Mouse (Mus musculus) neutrophil, adult 59 days (primary cell): Measurements from ENCODE around the gene Il31. TPM values are rescaled to one million over a fixed set of nuclear protein-coding genes. Genes with fewer than 3 reads are reported as not detected.

Experiments used
- total RNA-seq, 2 experiments: library from RNA; stranded (reverse); gene quantifications; 1 replicate in 1 of 2; 2 replicates in 1 of 2; pipeline ENCODE4 v1.2.4; 2023

Il31 gene
- total RNA-seq, result not detected

DNA sequence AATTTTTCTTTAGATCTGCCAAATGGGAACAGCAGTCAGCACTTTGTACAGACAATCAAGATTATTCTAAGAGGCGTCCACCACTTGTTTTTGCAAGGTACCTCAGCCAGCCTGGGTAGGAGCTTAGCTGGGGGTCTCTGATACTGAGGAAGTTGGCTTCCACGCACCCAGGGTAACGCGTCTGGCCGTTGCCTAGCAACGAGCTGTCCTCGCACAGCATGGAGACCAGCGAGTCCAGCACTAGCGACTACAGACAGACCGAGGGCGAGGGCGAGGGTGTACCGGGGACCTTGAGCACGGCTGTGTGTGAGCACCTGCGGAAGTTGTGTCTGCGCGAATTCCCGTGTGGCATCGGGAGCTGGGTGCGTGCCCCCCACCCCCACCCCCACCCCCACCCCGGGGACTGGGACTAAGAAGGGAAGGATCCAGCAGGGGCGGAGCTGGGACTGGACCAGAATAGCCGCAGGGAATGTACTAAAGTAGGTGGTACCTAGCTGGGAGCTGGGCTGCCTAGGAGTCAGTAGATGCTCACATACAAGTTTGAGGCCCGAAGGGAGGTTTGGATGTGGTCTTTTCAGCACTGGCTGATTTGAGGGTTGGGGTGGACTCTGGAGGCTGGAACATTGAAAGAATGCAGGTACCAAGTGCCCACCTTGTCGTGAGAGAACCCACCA is at the start of gene Il31, which contains the start of gene Lrrc43:
Gene Il31 (minus strand): TSS at position 378 of the 674 bp plus-strand sequence.
Gene Lrrc43 (plus strand): TSS at position 194 of the 674 bp plus-strand sequence.

DNA sequence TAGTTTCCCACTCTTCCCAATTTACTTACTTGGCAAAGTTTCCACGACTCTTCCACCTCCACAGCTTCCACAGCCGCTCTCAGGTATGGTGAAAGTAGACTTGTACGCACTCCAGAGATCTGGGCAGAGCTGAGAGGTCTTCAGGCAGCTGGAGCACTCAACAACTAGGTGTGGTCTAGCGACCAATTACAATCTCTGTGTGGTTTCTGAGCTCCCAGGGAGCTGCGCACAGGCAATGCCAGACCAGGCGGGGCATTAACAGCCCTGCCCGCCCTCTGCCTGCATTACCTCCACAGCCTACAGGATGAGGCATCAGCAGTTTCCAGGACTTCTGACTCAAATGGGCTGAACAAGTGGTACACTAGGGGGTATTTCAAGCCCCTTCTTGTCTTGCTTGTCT is 36.0 kb upstream of the Il31 start, which contains the start of gene Gm49027:
Gene Gm49027 (minus strand): TSS at position 208 of the 400 bp plus-strand sequence.

DNA sequence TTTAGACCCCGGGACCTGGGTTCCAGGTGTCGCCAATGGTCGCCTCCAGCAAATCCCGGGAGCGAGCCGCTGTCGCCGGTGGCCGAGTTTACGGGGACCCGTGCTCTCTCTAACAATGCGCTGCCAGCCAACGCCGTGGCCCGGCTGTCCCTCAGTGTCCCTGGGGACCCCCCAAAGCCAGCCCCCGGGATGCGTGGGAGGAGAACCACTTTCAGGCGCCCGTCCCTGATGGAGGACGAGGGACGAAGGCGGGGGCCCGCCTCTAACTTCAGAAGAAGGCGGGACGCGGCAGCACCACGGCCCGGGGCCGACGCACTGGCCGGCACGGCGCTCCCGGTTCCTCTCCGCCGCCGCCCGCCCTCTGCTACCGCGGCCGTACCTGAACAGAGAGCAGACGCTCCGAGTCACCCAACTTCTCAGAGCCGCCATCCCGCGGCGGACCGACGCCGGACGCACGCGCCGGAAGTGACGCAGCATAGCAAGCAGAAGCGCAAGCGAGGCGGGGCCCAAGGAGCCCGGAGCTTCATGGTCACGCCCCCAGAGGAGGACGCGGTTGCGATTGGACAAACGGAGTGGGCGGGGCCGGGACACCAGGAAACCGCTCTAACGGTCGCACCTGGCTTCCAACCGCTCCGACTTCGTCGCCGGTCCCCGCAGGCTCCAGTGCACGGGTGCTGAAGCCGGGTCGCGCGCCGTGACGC is 34.6 kb upstream of the Il31 start, which contains the start of gene Diablo:
Gene Diablo (minus strand): TSS at position 485 of the 701 bp plus-strand sequence.

DNA sequence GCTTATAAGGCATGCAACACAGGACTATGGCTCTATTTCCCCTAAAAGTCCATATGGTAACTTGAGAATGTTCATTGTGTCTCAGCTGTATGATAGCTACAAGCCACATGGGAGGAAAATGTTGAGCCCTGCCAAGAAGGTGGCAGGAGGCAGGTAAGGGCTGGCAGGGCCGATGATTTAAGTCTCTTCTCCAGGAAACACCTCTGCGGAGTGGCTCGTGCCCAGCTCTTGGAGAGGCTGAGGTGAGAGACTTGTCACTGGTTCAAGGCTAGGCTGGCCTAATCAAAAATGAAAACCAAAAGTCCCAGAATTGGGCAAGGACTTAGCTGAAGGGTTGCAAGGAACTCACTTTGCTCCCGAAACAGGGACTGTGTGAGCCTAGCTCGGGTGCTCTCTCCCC is 20.9 kb upstream of the Il31 start, which contains the start of gene B3gnt4:
Gene B3gnt4 (plus strand): TSS at position 301 of the 400 bp plus-strand sequence.

Other genes starting within 250 kb of the Il31 start
- gene Wdr66, start 237.4 kb downstream of the Il31 start, total RNA-seq, result under 1 TPM in 1 of 2 experiments, not detected in 1; 0.18 TPM
- gene Bcl7a, start 145.7 kb downstream of the Il31 start, total RNA-seq, result 1 to 10 TPM; 7.1 to 9.0 TPM
- 10 to 100 TPM; 47.0 to 48.1 TPM for gene Mlxip, start 94.7 kb downstream of the Il31 start, total RNA-seq
- not detected for gene Lrrc43, start 184 bp downstream of the Il31 start, total RNA-seq
- not detected for gene B3gnt4, start 21.0 kb upstream of the Il31 start, total RNA-seq
- 10 to 100 TPM; 35.7 to 35.8 TPM for gene Diablo, start 34.7 kb upstream of the Il31 start, total RNA-seq
- 1 to 10 TPM; 1.6 to 1.8 TPM for gene Gm49027, start 36.0 kb upstream of the Il31 start, total RNA-seq
- 10 to 100 TPM; 29.6 to 30.4 TPM for gene Vps33a, start 83.5 kb upstream of the Il31 start, total RNA-seq
- 10 to 100 TPM; 87.9 to 96.3 TPM for gene Clip1, start 195.1 kb upstream of the Il31 start, total RNA-seq
- 10 to 100 TPM; 98.1 TPM for gene Zcchc8, start 231.6 kb upstream of the Il31 start, total RNA-seq